Mouse (Mus musculus): ENCODE measurements around the gene Kazn. TPM values are rescaled to one million over a fixed set of nuclear protein-coding genes. Genes with fewer than 3 reads are reported as not detected.

Kazn gene
- polyA plus RNA-seq, 1 experiment: 43.2 TPM

GRCm38 (mm10) chr4:142060455-142061378 is 178.5 kb downstream of the Kazn start:
- no peak overlapping the region for H3K4me3 ChIP-seq (replicated peaks; ENCODE audit: extremely low read depth, low read depth, low read length)
- 63% methylated on average over 18 of the region's 18 CpGs for WGBS
- no peak for DNase-seq
- no peak for TF ChIP-seq CTCF (IDR thresholded peaks at IDR 0.05; ENCODE audit: insufficient read depth, low read length)
- H3K4me1 ChIP-seq (ENCODE audit: control insufficient read depth, insufficient read depth, low read length): peaks cover 10% of the 10 kb centered on the region

- no peak overlapping the region for H3K4me3 ChIP-seq (replicated peaks; ENCODE audit: extremely low read depth, low read depth, low read length)
- WGBS: 84% methylated on average over 8 of the region's 8 CpGs
- H3K4me1 ChIP-seq (ENCODE audit: control insufficient read depth, insufficient read depth, low read length): peaks cover 4% of the 10 kb centered on the region; the same call in 1 of the 2 replicates
- DNase-seq: no peak
- TF ChIP-seq POLR2A (IDR thresholded peaks at IDR 0.05; ENCODE audit: borderline replicate concordance, extremely low read depth, low read depth, low read length) (no peak), CTCF (IDR thresholded peaks at IDR 0.05; ENCODE audit: insufficient read depth, low read length) (no peak)
Observed at GRCm38 (mm10) chr4:142059841-142060193, 179.4 kb downstream of the Kazn start.

- TF ChIP-seq POLR2A (IDR thresholded peaks at IDR 0.05; ENCODE audit: borderline replicate concordance, extremely low read depth, low read depth, low read length) (no peak), CTCF (IDR thresholded peaks at IDR 0.05; ENCODE audit: insufficient read depth, low read length) (no peak)
- H3K4me1 ChIP-seq (ENCODE audit: control insufficient read depth, insufficient read depth, low read length): peaks cover 2% of the 10 kb centered on the region; the same call in 1 of the 2 replicates
- H3K4me3 ChIP-seq (replicated peaks; ENCODE audit: extremely low read depth, low read depth, low read length): no peak overlapping the region
- 87% methylated on average over 13 of the region's 13 CpGs for WGBS
- DNase-seq: no peak
Observed at GRCm38 (mm10) chr4:142059113-142059840, 179.9 kb downstream of the Kazn start.

- Histone ChIP-seq H3K4me1 (ENCODE audit: control insufficient read depth, insufficient read depth, low read length) (no peaks in the 10 kb centered on the region; the same call in 1 of the 2 replicates), H3K4me3 (replicated peaks; ENCODE audit: extremely low read depth, low read depth, low read length) (no peak overlapping the region)
- no peak for DNase-seq
- 75% methylated on average over 22 of the region's 22 CpGs for WGBS
- TF ChIP-seq CTCF (IDR thresholded peaks at IDR 0.05; ENCODE audit: insufficient read depth, low read length) (no peak), POLR2A (IDR thresholded peaks at IDR 0.05; ENCODE audit: borderline replicate concordance, extremely low read depth, low read depth, low read length) (no peak)
Observed at GRCm38 (mm10) chr4:142057529-142058216, 181.5 kb downstream of the Kazn start.

GRCm38 (mm10) chr4:142055600-142055999 is 183.6 kb downstream of the Kazn start:
- no peaks in the 10 kb centered on the region for H3K4me1 ChIP-seq (ENCODE audit: control insufficient read depth, insufficient read depth, low read length)
- no peak overlapping the region for H3K4me3 ChIP-seq (replicated peaks; ENCODE audit: extremely low read depth, low read depth, low read length)
- 76% methylated on average over 8 of the region's 8 CpGs for WGBS
- DNase-seq: no peak
- TF ChIP-seq CTCF (IDR thresholded peaks at IDR 0.05; ENCODE audit: insufficient read depth, low read length) (no peak), POLR2A (IDR thresholded peaks at IDR 0.05; ENCODE audit: borderline replicate concordance, extremely low read depth, low read depth, low read length) (no peak)

GRCm38 (mm10) chr4:142054580-142054979 is 184.6 kb downstream of the Kazn start:
- Histone ChIP-seq H3K4me1 (ENCODE audit: control insufficient read depth, insufficient read depth, low read length) (no peaks in the 10 kb centered on the region), H3K4me3 (replicated peaks; ENCODE audit: extremely low read depth, low read depth, low read length) (no peak overlapping the region)
- WGBS: 85% methylated on average over 11 of the region's 11 CpGs
- DNase-seq: no peak
- TF ChIP-seq CTCF (IDR thresholded peaks at IDR 0.05; ENCODE audit: insufficient read depth, low read length) (no peak), POLR2A (IDR thresholded peaks at IDR 0.05; ENCODE audit: borderline replicate concordance, extremely low read depth, low read depth, low read length) (no peak)

- WGBS: 55% methylated on average over 9 of the region's 9 CpGs
- Histone ChIP-seq H3K4me3 (replicated peaks; ENCODE audit: extremely low read depth, low read depth, low read length) (no peak overlapping the region), H3K4me1 (ENCODE audit: control insufficient read depth, insufficient read depth, low read length) (no peaks in the 10 kb centered on the region)
- TF ChIP-seq POLR2A (IDR thresholded peaks at IDR 0.05; ENCODE audit: borderline replicate concordance, extremely low read depth, low read depth, low read length) (no peak), CTCF (IDR thresholded peaks at IDR 0.05; ENCODE audit: insufficient read depth, low read length) (no peak)
- DNase-seq: no peak
Observed at GRCm38 (mm10) chr4:142053661-142054448, 185.3 kb downstream of the Kazn start.

GRCm38 (mm10) chr4:142053261-142053660 is 185.9 kb downstream of the Kazn start:
- 46% methylated on average over 4 of the region's 4 CpGs for WGBS
- Histone ChIP-seq H3K4me3 (replicated peaks; ENCODE audit: extremely low read depth, low read depth, low read length) (no peak overlapping the region), H3K4me1 (ENCODE audit: control insufficient read depth, insufficient read depth, low read length) (no peaks in the 10 kb centered on the region)
- no peak for DNase-seq
- TF ChIP-seq POLR2A (IDR thresholded peaks at IDR 0.05; ENCODE audit: borderline replicate concordance, extremely low read depth, low read depth, low read length) (no peak), CTCF (IDR thresholded peaks at IDR 0.05; ENCODE audit: insufficient read depth, low read length) (no peak)
